Mouse (Mus musculus): Measurements from ENCODE around the gene Chchd6. TPM values are rescaled to one million over a fixed set of nuclear protein-coding genes. Genes with fewer than 3 reads are reported as not detected.

Chchd6 gene
- polyA plus RNA-seq, 1 experiment: 7.4 TPM

GRCm38 (mm10) chr6:89614107-89614471 lies 18.6 kb upstream of the Chchd6 start:
- DNase-seq (ENCODE audit: low read depth in 1 of 2, low spot score in 2 of 2): no peak
- no peaks in the 10 kb centered on the region for H3K36me3 ChIP-seq (ENCODE audit: control insufficient read depth, insufficient read depth, low read length)
- H3K4me1 ChIP-seq (ENCODE audit: control insufficient read depth, insufficient read depth, insufficient read length): no peaks in the 10 kb centered on the region
- 14% methylated on average over 2 of the region's 2 CpGs for WGBS
- TF ChIP-seq POLR2A (IDR thresholded peaks at IDR 0.05; ENCODE audit: low read depth, low read length) (no peak), CTCF (IDR thresholded peaks at IDR 0.05; ENCODE audit: extremely low read depth, insufficient read depth, insufficient read length, insufficient replicate concordance) (no peak)
- H3K4me3 ChIP-seq (ENCODE audit: extremely low read depth, insufficient read depth, insufficient read length): no peak overlapping the region
- H3K27ac ChIP-seq (ENCODE audit: insufficient read depth, low read length): no peak overlapping the region
- no peaks in the 10 kb centered on the region for H3K27me3 ChIP-seq (ENCODE audit: control insufficient read depth, insufficient read depth, low read length)

- Histone ChIP-seq H3K4me1 (ENCODE audit: control insufficient read depth, insufficient read depth, insufficient read length) (no peaks in the 10 kb centered on the region), H3K27me3 (ENCODE audit: control insufficient read depth, insufficient read depth, low read length) (no peaks in the 10 kb centered on the region), H3K27ac (ENCODE audit: insufficient read depth, low read length) (no peak overlapping the region), H3K36me3 (ENCODE audit: control insufficient read depth, insufficient read depth, low read length) (no peaks in the 10 kb centered on the region), H3K4me3 (ENCODE audit: extremely low read depth, insufficient read depth, insufficient read length) (no peak overlapping the region)
- TF ChIP-seq CTCF (IDR thresholded peaks at IDR 0.05; ENCODE audit: extremely low read depth, insufficient read depth, insufficient read length, insufficient replicate concordance): no peak
- WGBS: 51% methylated on average over 15 of the region's 15 CpGs
- DNase-seq (ENCODE audit: low read depth in 1 of 2, low spot score in 2 of 2): no peak
These were observed 18.1 kb upstream of the Chchd6 start for GRCm38 (mm10) chr6:89613336-89614106.

- 57% methylated on average over 4 of the region's 4 CpGs for WGBS
- DNase-seq (ENCODE audit: low read depth in 1 of 2, low spot score in 2 of 2): no peak
- Histone ChIP-seq H3K4me1 (ENCODE audit: control insufficient read depth, insufficient read depth, insufficient read length) (no peaks in the 10 kb centered on the region), H3K4me3 (ENCODE audit: extremely low read depth, insufficient read depth, insufficient read length) (no peak overlapping the region), H3K27me3 (ENCODE audit: control insufficient read depth, insufficient read depth, low read length) (no peaks in the 10 kb centered on the region), H3K36me3 (ENCODE audit: control insufficient read depth, insufficient read depth, low read length) (no peaks in the 10 kb centered on the region), H3K27ac (ENCODE audit: insufficient read depth, low read length) (no peak overlapping the region)
- TF ChIP-seq POLR2A (IDR thresholded peaks at IDR 0.05; ENCODE audit: low read depth, low read length): no peak
- TF ChIP-seq CTCF (IDR thresholded peaks at IDR 0.05; ENCODE audit: extremely low read depth, insufficient read depth, insufficient read length, insufficient replicate concordance): peak; percentile 46; the same call in 1 of the 2 replicates
These were observed 12.5 kb upstream of the Chchd6 start for GRCm38 (mm10) chr6:89607999-89608398.

- TF ChIP-seq POLR2A (IDR thresholded peaks at IDR 0.05; ENCODE audit: low read depth, low read length) (no peak), CTCF (IDR thresholded peaks at IDR 0.05; ENCODE audit: extremely low read depth, insufficient read depth, insufficient read length, insufficient replicate concordance) (no peak)
- no peaks in the 10 kb centered on the region for H3K4me1 ChIP-seq (ENCODE audit: control insufficient read depth, insufficient read depth, insufficient read length)
- H3K36me3 ChIP-seq (ENCODE audit: control insufficient read depth, insufficient read depth, low read length): no peaks in the 10 kb centered on the region
- H3K27ac ChIP-seq (ENCODE audit: insufficient read depth, low read length): no peak overlapping the region
- DNase-seq (ENCODE audit: low read depth in 1 of 2, low spot score in 2 of 2): no peak
- no peak overlapping the region for H3K4me3 ChIP-seq (ENCODE audit: extremely low read depth, insufficient read depth, insufficient read length)
- WGBS: 66% methylated on average over 3 of the region's 3 CpGs
- H3K27me3 ChIP-seq (ENCODE audit: control insufficient read depth, insufficient read depth, low read length): no peaks in the 10 kb centered on the region
These were observed 10.6 kb upstream of the Chchd6 start for GRCm38 (mm10) chr6:89606096-89606495.

- Histone ChIP-seq H3K36me3 (ENCODE audit: control insufficient read depth, insufficient read depth, low read length) (no peaks in the 10 kb centered on the region), H3K4me3 (ENCODE audit: extremely low read depth, insufficient read depth, insufficient read length) (no peak overlapping the region), H3K27ac (ENCODE audit: insufficient read depth, low read length) (no peak overlapping the region), H3K4me1 (ENCODE audit: control insufficient read depth, insufficient read depth, insufficient read length) (no peaks in the 10 kb centered on the region), H3K27me3 (ENCODE audit: control insufficient read depth, insufficient read depth, low read length) (no peaks in the 10 kb centered on the region)
- TF ChIP-seq CTCF (IDR thresholded peaks at IDR 0.05; ENCODE audit: extremely low read depth, insufficient read depth, insufficient read length, insufficient replicate concordance): no peak
- DNase-seq (ENCODE audit: low read depth in 1 of 2, low spot score in 2 of 2): no peak
- WGBS: 100% methylated on average over 1 of the region's 1 CpGs
These were observed 1.1 kb upstream of the Chchd6 start for GRCm38 (mm10) chr6:89596510-89596909.

GRCm38 (mm10) chr6:89595777-89596146 lies 310 bp upstream of the Chchd6 start:
- H3K27me3 ChIP-seq (ENCODE audit: control insufficient read depth, insufficient read depth, low read length): no peaks in the 10 kb centered on the region
- no peaks in the 10 kb centered on the region for H3K4me1 ChIP-seq (ENCODE audit: control insufficient read depth, insufficient read depth, insufficient read length)
- H3K36me3 ChIP-seq (ENCODE audit: control insufficient read depth, insufficient read depth, low read length): no peaks in the 10 kb centered on the region
- WGBS: 38% methylated on average over 5 of the region's 5 CpGs
- H3K27ac ChIP-seq (ENCODE audit: insufficient read depth, low read length): no peak overlapping the region
- no peak for DNase-seq (ENCODE audit: low read depth in 1 of 2, low spot score in 2 of 2)
- H3K4me3 ChIP-seq (ENCODE audit: extremely low read depth, insufficient read depth, insufficient read length): no peak overlapping the region
- TF ChIP-seq POLR2A (IDR thresholded peaks at IDR 0.05; ENCODE audit: low read depth, low read length): no peak
- no peak for TF ChIP-seq CTCF (IDR thresholded peaks at IDR 0.05; ENCODE audit: extremely low read depth, insufficient read depth, insufficient read length, insufficient replicate concordance)

- H3K4me3 ChIP-seq (ENCODE audit: extremely low read depth, insufficient read depth, insufficient read length): no peak overlapping the region
- H3K27ac ChIP-seq (ENCODE audit: insufficient read depth, low read length): no peak overlapping the region
- H3K36me3 ChIP-seq (ENCODE audit: control insufficient read depth, insufficient read depth, low read length): no peaks in the 10 kb centered on the region
- 97% methylated on average over 3 of the region's 3 CpGs for WGBS
- H3K27me3 ChIP-seq (ENCODE audit: control insufficient read depth, insufficient read depth, low read length): no peaks in the 10 kb centered on the region
- no peak for DNase-seq (ENCODE audit: low read depth in 1 of 2, low spot score in 2 of 2)
- TF ChIP-seq POLR2A (IDR thresholded peaks at IDR 0.05; ENCODE audit: low read depth, low read length) (no peak), CTCF (IDR thresholded peaks at IDR 0.05; ENCODE audit: extremely low read depth, insufficient read depth, insufficient read length, insufficient replicate concordance) (no peak)
- no peaks in the 10 kb centered on the region for H3K4me1 ChIP-seq (ENCODE audit: control insufficient read depth, insufficient read depth, insufficient read length)
These were observed 3.4 kb downstream of the Chchd6 start for GRCm38 (mm10) chr6:89592016-89592415.
